Mouse (Mus musculus): ENCODE results near the gene Pnmal2. TPM values are rescaled to one million over a fixed set of nuclear protein-coding genes. Genes with fewer than 3 reads are reported as not detected.

The Pnmal2 gene
- polyA plus RNA-seq, 1 experiment from 2014 or later = 40.2 TPM

Other genes starting within 250 kb of the Pnmal2 start
- not detected in 2 replicates for gene Ceacam9, start 222.8 kb upstream of the Pnmal2 start, polyA plus RNA-seq (2016; fragmentation: Nextera tagmentation; extraction: Ambion mirVana)
- gene Ap2s1, start 206.3 kb upstream of the Pnmal2 start, polyA plus RNA-seq (2016; fragmentation: Nextera tagmentation; extraction: Ambion mirVana) = 286 and 298 TPM in 2 replicates
- gene Slc1a5, start 163.3 kb upstream of the Pnmal2 start, polyA plus RNA-seq (2016; fragmentation: Nextera tagmentation; extraction: Ambion mirVana) = 17.8 and 18.9 TPM in 2 replicates
- 170 and 172 TPM in 2 replicates for gene Strn4, start 128.8 kb upstream of the Pnmal2 start, polyA plus RNA-seq (2016; fragmentation: Nextera tagmentation; extraction: Ambion mirVana)
- 35.7 and 36.2 TPM in 2 replicates for gene Fkrp, start 128.0 kb upstream of the Pnmal2 start, polyA plus RNA-seq (2016; fragmentation: Nextera tagmentation; extraction: Ambion mirVana)
- 9.5 and 10.4 TPM in 2 replicates for gene Prkd2, start 101.8 kb upstream of the Pnmal2 start, polyA plus RNA-seq (2016; fragmentation: Nextera tagmentation; extraction: Ambion mirVana)
- 9.0 and 10.2 TPM in 2 replicates for gene Dact3, start 69.4 kb upstream of the Pnmal2 start, polyA plus RNA-seq (2016; fragmentation: Nextera tagmentation; extraction: Ambion mirVana)
- 8.4 and 9.6 TPM in 2 replicates for gene Gng8, start 52.9 kb upstream of the Pnmal2 start, polyA plus RNA-seq (2016; fragmentation: Nextera tagmentation; extraction: Ambion mirVana)
- gene Ptgir, start 38.2 kb upstream of the Pnmal2 start, polyA plus RNA-seq (2016; fragmentation: Nextera tagmentation; extraction: Ambion mirVana) = 1.5 and 3.0 TPM in 2 replicates
- gene Calm3, start 20.6 kb upstream of the Pnmal2 start, polyA plus RNA-seq (2016; fragmentation: Nextera tagmentation; extraction: Ambion mirVana) = 213 and 232 TPM in 2 replicates
- gene Pnmal1, start 15.0 kb downstream of the Pnmal2 start, polyA plus RNA-seq (2016; fragmentation: Nextera tagmentation; extraction: Ambion mirVana) = 25.6 and 26.2 TPM in 2 replicates
- gene Gm42372, start 38.4 kb downstream of the Pnmal2 start, polyA plus RNA-seq (2016; fragmentation: Nextera tagmentation; extraction: Ambion mirVana) = 1.5 and 2.0 TPM in 2 replicates
- gene Ccdc8, start 48.0 kb downstream of the Pnmal2 start, polyA plus RNA-seq (2016; fragmentation: Nextera tagmentation; extraction: Ambion mirVana) = 7.9 and 15.3 TPM in 2 replicates
- 112 and 113 TPM in 2 replicates for gene Ppp5c, start 83.2 kb downstream of the Pnmal2 start, polyA plus RNA-seq (2016; fragmentation: Nextera tagmentation; extraction: Ambion mirVana)
- gene Hif3a, start 117.7 kb downstream of the Pnmal2 start, polyA plus RNA-seq (2016; fragmentation: Nextera tagmentation; extraction: Ambion mirVana) = 5.2 and 5.7 TPM in 2 replicates
- gene Psg16, start 129.4 kb downstream of the Pnmal2 start, polyA plus RNA-seq (2016; fragmentation: Nextera tagmentation; extraction: Ambion mirVana) = 0.27 and 0.28 TPM in 2 replicates
- not detected in 2 replicates for gene Ceacam3, start 205.6 kb downstream of the Pnmal2 start, polyA plus RNA-seq (2016; fragmentation: Nextera tagmentation; extraction: Ambion mirVana)